Mouse (Mus musculus) myocyte (in vitro differentiated cells): ENCODE measurements around the gene Tmem239. TPM values are rescaled to one million over a fixed set of nuclear protein-coding genes. Genes with fewer than 3 reads are reported as not detected.

Experiments
- H3K27me3 ChIP-seq: one replicate; pipeline ENCODE4 v1.6.1; 2011; ENCODE audit not compliant: control insufficient read depth, insufficient read depth, insufficient read length
- H3K36me3 ChIP-seq: one replicate; pipeline ENCODE4 v1.6.1; 2011; ENCODE audit not compliant: control insufficient read depth, insufficient read depth
- H3K4me2 ChIP-seq: one replicate; pipeline ENCODE4 v1.6.1; 2011; ENCODE audit warnings: low read depth, control low read depth
- H3K4me3 ChIP-seq: one replicate; pipeline ENCODE4 v1.5.1; 2011; ENCODE audit warnings: mild to moderate bottlenecking, control low read depth, moderate library complexity
- H3K79me2 ChIP-seq: one replicate; pipeline ENCODE4 v1.6.1; 2011; ENCODE audit not compliant: control insufficient read depth, insufficient read depth
- H3ac ChIP-seq: one replicate; pipeline ENCODE4 v1.6.1; 2011; ENCODE audit not compliant: control insufficient read depth, insufficient read length
- CEBPB ChIP-seq: IDR thresholded peaks from 2 replicates; pipeline ENCODE4 v1.6.1; 2011; ENCODE audit warnings: mild to moderate bottlenecking, moderate library complexity; ENCODE audit not compliant: poor library complexity, insufficient read depth, severe bottlenecking
- E2F4 ChIP-seq: IDR thresholded peaks from one replicate; pipeline ENCODE4 v1.6.1; 2011; ENCODE audit warnings: mild to moderate bottlenecking, control low read depth, moderate library complexity; ENCODE audit not compliant: insufficient read depth
- MAX ChIP-seq: IDR thresholded peaks from one replicate; pipeline ENCODE4 v1.6.1; 2011; ENCODE audit warnings: low read depth, mild to moderate bottlenecking, control low read depth
- MYOD1 ChIP-seq, 3 experiments: IDR thresholded peaks; one replicate each; pipeline ENCODE4 v1.6.1; 2011; ENCODE audit warnings: control low read depth in 2 of 3, low read depth in 2 of 3, mild to moderate bottlenecking in 2 of 3, moderate library complexity in 1 of 3; ENCODE audit not compliant: insufficient read length in 2 of 3, control insufficient read depth in 1 of 3
- MYOG ChIP-seq, 3 experiments: IDR thresholded peaks; one replicate each; pipeline ENCODE4 v1.6.1; 2011; ENCODE audit warnings: control low read depth in 2 of 3, low read depth in 2 of 3, mild to moderate bottlenecking in 2 of 3; ENCODE audit not compliant: insufficient read length in 2 of 3, control insufficient read depth in 1 of 3, insufficient read depth in 1 of 3
- POLR2A ChIP-seq: IDR thresholded peaks from one replicate; pipeline ENCODE4 v1.6.1; 2011; ENCODE audit warnings: low read depth, mild to moderate bottlenecking, control low read depth, moderate library complexity; ENCODE audit not compliant: insufficient read length
- POLR2AphosphoS2 ChIP-seq: IDR thresholded peaks from one replicate; pipeline ENCODE4 v1.6.1; 2011; ENCODE audit warnings: low read depth, control low read depth; ENCODE audit not compliant: insufficient read length
- REST ChIP-seq: IDR thresholded peaks from one replicate; pipeline ENCODE4 v1.6.1; 2011; ENCODE audit warnings: mild to moderate bottlenecking, control low read depth, moderate library complexity; ENCODE audit not compliant: insufficient read depth, insufficient read length
- SRF ChIP-seq: IDR thresholded peaks from one replicate; pipeline ENCODE4 v1.6.1; 2011; ENCODE audit warnings: low read depth; ENCODE audit not compliant: control insufficient read depth, insufficient read length
- TCF12 ChIP-seq: IDR thresholded peaks from one replicate; pipeline ENCODE4 v1.6.1; 2011; ENCODE audit warnings: mild to moderate bottlenecking, control low read depth; ENCODE audit not compliant: poor library complexity, insufficient read depth, severe bottlenecking
- TCF3 ChIP-seq: IDR thresholded peaks from one replicate; pipeline ENCODE4 v1.6.1; 2011; ENCODE audit warnings: low read depth, control low read depth; ENCODE audit not compliant: insufficient read length
- USF1 ChIP-seq: IDR thresholded peaks from one replicate; pipeline ENCODE4 v1.6.1; 2011; ENCODE audit warnings: low read depth, mild to moderate bottlenecking, control low read depth, moderate library complexity
- polyA plus RNA-seq: library from polyadenylated mRNA; unstranded; fragments of >200 nt; fragmentation: generic; extraction: Trizol; gene quantifications from one replicate; pipeline ENCODE4 v1.2.1, GENCODE M21; 2012; ENCODE audit warnings: missing spikeins

Gene Tmem239
- polyA plus RNA-seq, 1 experiment, result not detected

DNA sequence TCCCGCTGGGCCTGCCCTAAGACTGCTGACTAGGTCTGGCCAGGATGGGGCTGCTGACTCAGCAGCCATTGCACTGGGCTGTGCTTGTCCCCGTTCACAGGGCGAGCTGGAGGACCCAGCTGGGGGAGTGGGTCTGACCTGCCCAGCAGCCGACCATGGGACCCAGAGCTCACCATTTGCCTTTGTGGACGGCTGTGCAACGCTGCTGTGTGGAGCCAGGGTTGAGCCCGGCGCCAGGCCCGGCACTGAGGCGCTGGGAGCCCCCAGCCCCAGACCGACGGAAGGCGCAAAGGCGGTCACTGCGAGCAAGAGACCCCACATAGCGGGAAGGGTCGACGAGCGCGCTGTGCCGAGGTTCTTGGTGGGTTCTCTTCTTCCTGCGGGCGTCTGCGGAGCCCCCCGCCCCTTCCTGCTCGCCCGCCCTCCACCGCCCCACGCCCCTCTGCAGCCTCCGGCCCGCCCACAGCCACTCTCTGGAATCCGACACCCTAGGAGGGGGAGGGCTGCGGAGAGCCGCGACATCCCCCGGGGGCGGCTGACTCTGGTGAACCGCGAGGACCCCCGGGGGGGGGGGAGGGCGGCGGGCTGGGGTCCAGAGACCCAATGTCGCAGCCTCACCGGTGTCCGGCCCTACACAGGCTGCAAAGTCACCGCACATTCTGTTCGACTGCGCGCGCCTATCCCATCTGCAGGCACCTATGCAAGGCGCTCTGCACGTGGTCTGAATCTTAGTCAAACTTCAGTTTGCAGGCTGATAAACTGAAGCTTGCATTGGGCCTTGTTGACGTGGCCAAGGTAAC is 8.9 kb upstream of the Tmem239 start, which contains the start of gene Cpxm1:
Gene Cpxm1 (minus strand): TSS at position 389 of the 800 bp plus-strand sequence.
- TF ChIP-seq E2F4, result no peak
- TF ChIP-seq POLR2AphosphoS2, result no peak
- TF ChIP-seq CEBPB, result no peak
- TF ChIP-seq MAX, result no peak
- no peak for TF ChIP-seq POLR2A
- TF ChIP-seq MYOD1 (IDR thresholded peaks at IDR 0.05; ENCODE audit: control insufficient read depth in 1 of 3, insufficient read length in 2 of 3, low read depth in 2 of 3), result no peak
- TF ChIP-seq USF1, result no peak
- no peak for TF ChIP-seq SRF
- no peak for TF ChIP-seq REST
- TF ChIP-seq TCF3, result no peak
- TF ChIP-seq MYOG (IDR thresholded peaks at IDR 0.05; ENCODE audit: control insufficient read depth in 1 of 3, insufficient read depth in 1 of 3, insufficient read length in 2 of 3, low read depth in 2 of 3), result no peak
- TF ChIP-seq TCF12, result no peak
- H3K36me3 ChIP-seq, result no peaks in the 10 kb centered on the region

DNA sequence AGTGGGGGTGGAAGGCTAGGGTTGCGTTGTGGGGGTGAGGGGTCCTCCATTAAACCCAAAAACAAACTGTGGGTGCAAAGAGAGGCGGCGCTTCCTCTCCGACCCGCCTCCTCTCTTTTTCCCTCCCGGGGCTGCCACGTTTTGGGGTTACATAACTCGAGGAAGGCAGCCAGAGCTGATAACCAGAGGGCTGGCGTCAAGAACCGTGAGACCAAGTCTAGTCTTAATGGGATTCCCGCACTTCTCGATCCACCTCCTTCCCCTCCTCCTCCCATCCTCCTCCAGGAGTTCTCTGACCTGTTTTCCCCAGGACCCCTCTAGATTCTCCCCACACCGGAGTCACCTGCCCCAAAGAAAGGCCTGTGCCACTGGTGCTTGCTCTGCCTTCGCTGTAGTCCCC is 8.2 kb upstream of the Tmem239 start:
- TF ChIP-seq POLR2A (no peak), MAX (no peak), REST (no peak), CEBPB (no peak), E2F4 (no peak), MYOD1 (IDR thresholded peaks at IDR 0.05; ENCODE audit: control insufficient read depth in 1 of 3, insufficient read length in 2 of 3, low read depth in 2 of 3) (no peak), POLR2AphosphoS2 (no peak), TCF3 (no peak), SRF (no peak), USF1 (no peak), TCF12 (no peak), MYOG (IDR thresholded peaks at IDR 0.05; ENCODE audit: control insufficient read depth in 1 of 3, insufficient read depth in 1 of 3, insufficient read length in 2 of 3, low read depth in 2 of 3) (no peak)
- H3K79me2 ChIP-seq, result no peaks in the 10 kb centered on the region
- H3K36me3 ChIP-seq, result no peaks in the 10 kb centered on the region
- H3K4me2 ChIP-seq, result no peak overlapping the region
- H3ac ChIP-seq, result no peak overlapping the region
- H3K27me3 ChIP-seq, result peaks cover 36% of the 10 kb centered on the region
- no peak overlapping the region for H3K4me3 ChIP-seq

More for the DNA sequence above, 8.9 kb upstream of the Tmem239 start, which contains the start of gene Cpxm1:
- H3K4me2 ChIP-seq, result no peak within 1 kb of the TSS
- H3K79me2 ChIP-seq, result no peaks in the 10 kb centered on the region
- H3ac ChIP-seq, result no peak within 1 kb of the TSS
- H3K27me3 ChIP-seq, result peaks cover 36% of the 10 kb centered on the region
- H3K4me3 ChIP-seq, result no peak within 1 kb of the TSS

DNA sequence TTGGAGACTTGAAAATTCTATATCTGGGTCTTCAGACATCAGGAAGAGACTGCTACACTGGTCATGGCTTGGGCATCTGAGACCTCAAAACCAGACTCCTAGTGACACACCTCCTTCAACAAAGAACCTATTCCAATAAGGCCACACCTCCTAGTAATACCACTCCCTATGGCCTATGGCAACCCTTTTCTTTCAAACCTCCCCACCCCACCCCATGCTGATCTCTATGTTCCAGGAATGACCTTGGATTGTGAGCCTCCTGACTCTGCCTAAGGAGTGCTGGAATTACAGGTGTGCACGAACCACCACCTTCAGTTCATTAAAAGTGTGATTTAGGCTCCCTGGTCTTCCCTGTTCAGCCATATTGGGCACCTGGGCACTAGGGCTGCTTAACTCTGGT is 6.2 kb upstream of the Tmem239 start:
- H3ac ChIP-seq, result no peak overlapping the region
- H3K27me3 ChIP-seq, result peaks cover 31% of the 10 kb centered on the region
- no peak for TF ChIP-seq MYOG (IDR thresholded peaks at IDR 0.05; ENCODE audit: control insufficient read depth in 1 of 3, insufficient read depth in 1 of 3, insufficient read length in 2 of 3, low read depth in 2 of 3)
- no peak for TF ChIP-seq MAX
- no peak for TF ChIP-seq E2F4
- TF ChIP-seq TCF12, result no peak
- no peak for TF ChIP-seq POLR2A
- no peak for TF ChIP-seq USF1
- TF ChIP-seq MYOD1 (IDR thresholded peaks at IDR 0.05; ENCODE audit: control insufficient read depth in 1 of 3, insufficient read length in 2 of 3, low read depth in 2 of 3), result no peak
- TF ChIP-seq TCF3, result no peak
- TF ChIP-seq REST, result no peak
- TF ChIP-seq SRF, result no peak
- TF ChIP-seq CEBPB, result no peak
- TF ChIP-seq POLR2AphosphoS2, result no peak
- H3K79me2 ChIP-seq, result no peaks in the 10 kb centered on the region
- H3K4me2 ChIP-seq, result no peak overlapping the region
- H3K36me3 ChIP-seq, result no peaks in the 10 kb centered on the region
- no peak overlapping the region for H3K4me3 ChIP-seq

GRCm38 (mm10) chr2:130401891-130402290 is 4.4 kb upstream of the Tmem239 start:
- H3K4me3 ChIP-seq, result no peak overlapping the region
- peaks cover 14% of the 10 kb centered on the region for H3K27me3 ChIP-seq
- TF ChIP-seq MYOD1 (IDR thresholded peaks at IDR 0.05; ENCODE audit: control insufficient read depth in 1 of 3, insufficient read length in 2 of 3, low read depth in 2 of 3), result no peak
- no peak for TF ChIP-seq TCF3
- no peak for TF ChIP-seq POLR2A
- TF ChIP-seq CEBPB, result no peak
- no peak for TF ChIP-seq MAX
- TF ChIP-seq MYOG (IDR thresholded peaks at IDR 0.05; ENCODE audit: control insufficient read depth in 1 of 3, insufficient read depth in 1 of 3, insufficient read length in 2 of 3, low read depth in 2 of 3), result no peak
- H3K79me2 ChIP-seq, result no peaks in the 10 kb centered on the region
- no peak overlapping the region for H3ac ChIP-seq
- H3K4me2 ChIP-seq, result no peak overlapping the region
- no peaks in the 10 kb centered on the region for H3K36me3 ChIP-seq
